Mouse (Mus musculus): Measurements from ENCODE around the gene Fermt1. TPM values are rescaled to one million over a fixed set of nuclear protein-coding genes. Genes with fewer than 3 reads are reported as not detected.
A peak's percentile ranks its signal among the peaks of the same experiment; 100 is the strongest.

Fermt1 gene
- polyA plus RNA-seq (2014; fragmentation: Nextera tagmentation; extraction: Ambion mirVana), result 3.2 TPM in 2 replicates

GRCm38 (mm10) chr2:132945326-132946207, at the start of gene Fermt1:
Gene Fermt1 (minus strand): TSS chr2:132945906.
- peak; percentile 70 for ATAC-seq (replicated peaks; ENCODE audit: low FRiP score)

GRCm38 (mm10) chr2:132992659-132993531, 47.2 kb upstream of the Fermt1 start:
- Histone ChIP-seq H3K27ac (ENCODE audit: low read depth, low read length) (no peak overlapping the region), H3K36me3 (ENCODE audit: control insufficient read depth, insufficient read depth, low read length) (no peaks in the 10 kb centered on the region)
- WGBS, result 78% methylated on average over 9 of the region's 9 CpGs

More at GRCm38 (mm10) chr2:132945326-132946207, at the start of gene Fermt1:
- DNase-seq (ENCODE audit: low spot score), result peak; percentile 74
- H3K9me3 ChIP-seq (ENCODE audit: control insufficient read depth, low read length), result no peaks in the 10 kb centered on the region
- peaks cover 2% of the 10 kb centered on the region; the same call in 1 of the 2 replicates for H3K4me1 ChIP-seq (replicated peaks; ENCODE audit: control insufficient read depth, insufficient read depth, low read length)
- no peaks in the 10 kb centered on the region for H3K36me3 ChIP-seq (ENCODE audit: control insufficient read depth, insufficient read depth, low read length)
- no peak within 1 kb of the TSS for H3K27ac ChIP-seq (ENCODE audit: low read depth, low read length)
- peak within 1 kb of the TSS; percentile 60 for H3K4me2 ChIP-seq (ENCODE audit: low read depth, low read length, severe bottlenecking)
- H3K27me3 ChIP-seq (ENCODE audit: control insufficient read depth, insufficient read depth, low read length), result peaks cover 35% of the 10 kb centered on the region
- 4% methylated on average over 37 of the region's 37 CpGs for WGBS
- peak within 1 kb of the TSS; percentile 30 for H3K4me3 ChIP-seq (ENCODE audit: low read depth, low read length)
- peak within 1 kb of the TSS; percentile 17 for H3K9ac ChIP-seq (ENCODE audit: low read length)

GRCm38 (mm10) chr2:132989778-132990564, 44.3 kb upstream of the Fermt1 start:
- Histone ChIP-seq H3K4me1 (replicated peaks; ENCODE audit: control insufficient read depth, insufficient read depth, low read length) (no peaks in the 10 kb centered on the region), H3K27me3 (ENCODE audit: control insufficient read depth, insufficient read depth, low read length) (no peaks in the 10 kb centered on the region), H3K4me3 (ENCODE audit: low read depth, low read length) (no peak overlapping the region), H3K36me3 (ENCODE audit: control insufficient read depth, insufficient read depth, low read length) (no peaks in the 10 kb centered on the region), H3K9me3 (ENCODE audit: control insufficient read depth, low read length) (no peaks in the 10 kb centered on the region), H3K27ac (ENCODE audit: low read depth, low read length) (no peak overlapping the region), H3K4me2 (ENCODE audit: low read depth, low read length, severe bottlenecking) (no peak overlapping the region), H3K9ac (ENCODE audit: low read length) (no peak overlapping the region)
- 79% methylated on average over 11 of the region's 11 CpGs for WGBS
- ATAC-seq (replicated peaks; ENCODE audit: low FRiP score) (no peak), DNase-seq (ENCODE audit: low spot score) (no peak)

More at GRCm38 (mm10) chr2:132992659-132993531, 47.2 kb upstream of the Fermt1 start:
- Histone ChIP-seq H3K4me3 (ENCODE audit: low read depth, low read length) (no peak overlapping the region), H3K4me1 (replicated peaks; ENCODE audit: control insufficient read depth, insufficient read depth, low read length) (no peaks in the 10 kb centered on the region), H3K4me2 (ENCODE audit: low read depth, low read length, severe bottlenecking) (no peak overlapping the region), H3K9me3 (ENCODE audit: control insufficient read depth, low read length) (no peaks in the 10 kb centered on the region), H3K27me3 (ENCODE audit: control insufficient read depth, insufficient read depth, low read length) (no peaks in the 10 kb centered on the region), H3K9ac (ENCODE audit: low read length) (no peak overlapping the region)
- DNase-seq (ENCODE audit: low spot score) (no peak), ATAC-seq (replicated peaks; ENCODE audit: low FRiP score) (no peak)

GRCm38 (mm10) chr2:132973346-132973745, 27.6 kb upstream of the Fermt1 start:
- DNase-seq (ENCODE audit: low spot score) (no peak), ATAC-seq (replicated peaks; ENCODE audit: low FRiP score) (no peak)
- Histone ChIP-seq H3K4me2 (ENCODE audit: low read depth, low read length, severe bottlenecking) (no peak overlapping the region), H3K9me3 (ENCODE audit: control insufficient read depth, low read length) (no peaks in the 10 kb centered on the region), H3K36me3 (ENCODE audit: control insufficient read depth, insufficient read depth, low read length) (no peaks in the 10 kb centered on the region), H3K27me3 (ENCODE audit: control insufficient read depth, insufficient read depth, low read length) (no peaks in the 10 kb centered on the region), H3K4me1 (replicated peaks; ENCODE audit: control insufficient read depth, insufficient read depth, low read length) (no peaks in the 10 kb centered on the region), H3K4me3 (ENCODE audit: low read depth, low read length) (no peak overlapping the region), H3K9ac (ENCODE audit: low read length) (no peak overlapping the region), H3K27ac (ENCODE audit: low read depth, low read length) (no peak overlapping the region)
- WGBS, result 89% methylated on average over 2 of the region's 2 CpGs

GRCm38 (mm10) chr2:132970772-132971173, 25.1 kb upstream of the Fermt1 start:
- no peak overlapping the region for H3K27ac ChIP-seq (ENCODE audit: low read depth, low read length)
- no peaks in the 10 kb centered on the region for H3K4me1 ChIP-seq (replicated peaks; ENCODE audit: control insufficient read depth, insufficient read depth, low read length)
- no peaks in the 10 kb centered on the region for H3K27me3 ChIP-seq (ENCODE audit: control insufficient read depth, insufficient read depth, low read length)
- no peak overlapping the region for H3K9ac ChIP-seq (ENCODE audit: low read length)
- 48% methylated on average over 4 of the region's 4 CpGs for WGBS
- ATAC-seq (replicated peaks; ENCODE audit: low FRiP score), result peak; percentile 46; the same call in 1 of the 2 replicates
- no peaks in the 10 kb centered on the region for H3K36me3 ChIP-seq (ENCODE audit: control insufficient read depth, insufficient read depth, low read length)
- DNase-seq (ENCODE audit: low spot score), result no peak
- H3K4me2 ChIP-seq (ENCODE audit: low read depth, low read length, severe bottlenecking), result no peak overlapping the region
- H3K9me3 ChIP-seq (ENCODE audit: control insufficient read depth, low read length), result no peaks in the 10 kb centered on the region
- H3K4me3 ChIP-seq (ENCODE audit: low read depth, low read length), result no peak overlapping the region

- 80% methylated on average over 1 of the region's 1 CpGs for WGBS
- no peaks in the 10 kb centered on the region for H3K9me3 ChIP-seq (ENCODE audit: control insufficient read depth, low read length)
- ATAC-seq (replicated peaks; ENCODE audit: low FRiP score) (no peak), DNase-seq (ENCODE audit: low spot score) (no peak)
- H3K27ac ChIP-seq (ENCODE audit: low read depth, low read length), result no peak overlapping the region
- no peak overlapping the region for H3K9ac ChIP-seq (ENCODE audit: low read length)
- H3K4me1 ChIP-seq (replicated peaks; ENCODE audit: control insufficient read depth, insufficient read depth, low read length), result no peaks in the 10 kb centered on the region
- no peak overlapping the region for H3K4me3 ChIP-seq (ENCODE audit: low read depth, low read length)
- H3K27me3 ChIP-seq (ENCODE audit: control insufficient read depth, insufficient read depth, low read length), result no peaks in the 10 kb centered on the region
- no peak overlapping the region for H3K4me2 ChIP-seq (ENCODE audit: low read depth, low read length, severe bottlenecking)
- no peaks in the 10 kb centered on the region for H3K36me3 ChIP-seq (ENCODE audit: control insufficient read depth, insufficient read depth, low read length)
Measured at GRCm38 (mm10) chr2:132957786-132958185, 12.1 kb upstream of the Fermt1 start.

GRCm38 (mm10) chr2:132952197-132952596, 6.5 kb upstream of the Fermt1 start:
- Histone ChIP-seq H3K27ac (ENCODE audit: low read depth, low read length) (no peak overlapping the region), H3K36me3 (ENCODE audit: control insufficient read depth, insufficient read depth, low read length) (no peaks in the 10 kb centered on the region), H3K4me1 (replicated peaks; ENCODE audit: control insufficient read depth, insufficient read depth, low read length) (no peaks in the 10 kb centered on the region), H3K9ac (ENCODE audit: low read length) (no peak overlapping the region), H3K27me3 (ENCODE audit: control insufficient read depth, insufficient read depth, low read length) (no peaks in the 10 kb centered on the region), H3K4me2 (ENCODE audit: low read depth, low read length, severe bottlenecking) (no peak overlapping the region), H3K9me3 (ENCODE audit: control insufficient read depth, low read length) (no peaks in the 10 kb centered on the region), H3K4me3 (ENCODE audit: low read depth, low read length) (no peak overlapping the region)
- WGBS, result 6% methylated on average over 8 of the region's 8 CpGs
- no peak for DNase-seq (ENCODE audit: low spot score)
- ATAC-seq (replicated peaks; ENCODE audit: low FRiP score), result peak; percentile 63; the same call in 1 of the 2 replicates

GRCm38 (mm10) chr2:132948174-132948573, 2.5 kb upstream of the Fermt1 start:
- Histone ChIP-seq H3K4me2 (ENCODE audit: low read depth, low read length, severe bottlenecking) (no peak overlapping the region), H3K36me3 (ENCODE audit: control insufficient read depth, insufficient read depth, low read length) (no peaks in the 10 kb centered on the region), H3K9me3 (ENCODE audit: control insufficient read depth, low read length) (no peaks in the 10 kb centered on the region), H3K4me3 (ENCODE audit: low read depth, low read length) (no peak overlapping the region), H3K4me1 (replicated peaks; ENCODE audit: control insufficient read depth, insufficient read depth, low read length) (peaks cover 2% of the 10 kb centered on the region; the same call in 1 of the 2 replicates), H3K27ac (ENCODE audit: low read depth, low read length) (no peak overlapping the region), H3K9ac (ENCODE audit: low read length) (no peak overlapping the region), H3K27me3 (ENCODE audit: control insufficient read depth, insufficient read depth, low read length) (peaks cover 34% of the 10 kb centered on the region)
- DNase-seq (ENCODE audit: low spot score), result no peak
- WGBS, result 77% methylated on average over 7 of the region's 7 CpGs
- no peak for ATAC-seq (replicated peaks; ENCODE audit: low FRiP score)

Data from forebrain, embryonic 11.5 days (tissue).